Mouse (Mus musculus): ENCODE measurements at regions not wholly inside any gene's neighbourhood (a gene's known extent, or its start where the extent isn't known, plus 50 kb on each side); places are given as distances from the start of the nearest gene placed in this dataset.

- TF ChIP-seq CTCF (IDR thresholded peaks at IDR 0.05; ENCODE audit: borderline replicate concordance, extremely low read depth, insufficient read depth, insufficient read length): no peak
- no peak for TF ChIP-seq POLR2A (IDR thresholded peaks at IDR 0.05; ENCODE audit: borderline replicate concordance, extremely low read depth, insufficient read depth, insufficient read length, poor library complexity, severe bottlenecking)
Observed at GRCm38 (mm10) chr2:166423132-166423660, 267.7 kb upstream of the Sulf2 start.

All from brain, embryonic 14.5 days (tissue).